Mouse (Mus musculus) brown adipose tissue, adult 24 weeks (tissue): ENCODE measurements around the gene Snx20. TPM values are rescaled to one million over a fixed set of nuclear protein-coding genes. Genes with fewer than 3 reads are reported as not detected.

Experiments
- H3K27ac ChIP-seq: fragments of 200-500 bp; replicated peaks from 2 replicates; pipeline ENCODE4 v1.5.1; 2012; ENCODE audit warnings: low read depth, mild to moderate bottlenecking, low read length
- H3K4me1 ChIP-seq: fragments of 200-500 bp; 2 replicates; pipeline ENCODE4 v1.6.1; 2012; ENCODE audit warnings: low read length, mixed read lengths; ENCODE audit not compliant: control insufficient read depth, insufficient read depth, insufficient read length
- H3K4me3 ChIP-seq: fragments of 200-500 bp; 2 replicates; pipeline ENCODE4 v1.5.1; 2012; ENCODE audit warnings: low read depth, mild to moderate bottlenecking, low read length, moderate library complexity; ENCODE audit not compliant: insufficient read depth
- polyA plus RNA-seq: library from polyadenylated mRNA; stranded (reverse); fragments of >200 nt; gene quantifications from 2 replicates; pipeline ENCODE4 v1.2.4, GENCODE M21; 2012; ENCODE audit not compliant: missing spikeins, insufficient read depth, insufficient read length

The Snx20 gene
- polyA plus RNA-seq: 1.2 and 1.9 TPM in 2 replicates

DNA sequence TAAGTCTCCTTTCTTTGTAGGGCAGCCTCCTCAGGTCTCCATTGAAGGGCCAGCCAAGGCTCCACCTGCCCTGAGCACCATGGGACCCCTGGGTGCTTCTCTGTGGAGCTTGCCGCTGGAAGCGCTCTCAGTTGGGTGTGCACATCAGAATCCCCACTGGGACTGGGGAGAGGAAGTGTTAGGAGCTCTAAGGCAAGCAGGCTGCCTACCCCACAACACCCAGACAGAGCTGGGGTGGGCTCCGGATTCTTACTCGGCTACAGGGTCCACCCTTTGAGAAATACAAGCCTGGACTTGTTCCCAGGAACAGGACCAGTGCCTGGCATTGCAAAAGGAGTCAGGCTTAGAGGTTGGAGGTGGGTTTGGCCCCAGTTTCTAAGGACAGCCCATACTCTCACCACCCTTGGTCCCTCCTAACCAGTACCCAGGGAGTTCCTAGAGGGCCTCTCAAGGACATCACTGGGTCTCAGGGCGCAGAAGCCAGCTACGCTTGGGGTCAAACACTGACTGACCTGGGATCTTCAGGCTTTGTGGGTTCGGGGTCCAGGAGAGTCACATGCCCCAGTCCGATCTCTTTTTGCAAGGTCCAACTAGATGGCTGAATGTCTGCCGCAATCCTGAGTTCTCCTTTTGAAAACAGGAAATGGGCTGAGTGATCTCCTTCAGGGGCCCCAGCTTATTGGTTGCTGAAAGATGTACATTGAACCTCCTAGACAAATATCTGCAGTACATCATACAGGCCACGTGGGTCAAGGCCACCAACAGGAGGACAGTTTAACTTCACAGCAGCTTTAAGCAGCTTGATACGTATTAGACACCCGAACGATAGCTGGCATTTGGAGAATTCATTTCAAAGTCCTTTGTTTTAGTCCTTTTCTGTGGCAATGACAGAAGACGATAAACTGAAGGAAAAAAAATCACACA lies at the start of gene Snx20:
TSS of gene Snx20 (minus strand) at position 655 of the 924 bp plus-strand sequence.
- peak within 1 kb of the TSS; percentile 76 for H3K27ac ChIP-seq
- H3K4me3 ChIP-seq: peak within 1 kb of the TSS; percentile 57

DNA sequence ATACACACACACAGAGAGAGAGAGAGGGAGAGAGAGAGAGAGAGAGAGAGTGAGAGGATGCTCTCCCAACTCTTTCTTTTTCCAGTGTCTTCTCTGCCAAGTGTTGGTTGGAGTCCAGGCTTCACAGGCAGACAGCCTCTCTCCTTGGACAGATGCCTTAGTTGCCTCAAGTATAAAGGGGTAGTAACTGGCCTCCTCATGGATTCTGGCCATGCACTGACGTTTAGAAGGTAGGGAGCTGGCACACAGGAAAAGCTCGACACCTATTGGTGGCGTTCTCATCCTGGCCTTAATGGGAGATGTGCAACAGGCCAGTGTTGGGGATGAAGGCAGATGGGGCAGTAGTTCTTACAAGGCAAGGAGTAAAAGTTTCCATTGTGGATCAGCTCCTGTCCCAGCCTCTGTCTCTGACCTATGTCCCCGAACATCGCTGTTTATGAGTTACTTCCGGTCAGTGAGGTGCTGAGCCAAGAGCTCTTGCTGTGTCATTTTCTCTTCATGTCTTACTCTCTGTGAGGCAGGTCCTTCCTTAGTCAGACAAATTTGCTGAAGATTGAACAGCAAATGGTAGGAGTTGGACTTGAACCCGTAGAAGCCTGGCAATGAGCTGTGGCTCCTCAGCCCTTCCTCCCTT lies 47.8 kb upstream of the Snx20 start:
- Histone ChIP-seq H3K4me3 (no peak overlapping the region), H3K27ac (no peak overlapping the region), H3K4me1 (no peaks in the 10 kb centered on the region)

More for the DNA sequence above, at the start of gene Snx20:
- H3K4me1 ChIP-seq: peaks cover 20% of the 10 kb centered on the region

DNA sequence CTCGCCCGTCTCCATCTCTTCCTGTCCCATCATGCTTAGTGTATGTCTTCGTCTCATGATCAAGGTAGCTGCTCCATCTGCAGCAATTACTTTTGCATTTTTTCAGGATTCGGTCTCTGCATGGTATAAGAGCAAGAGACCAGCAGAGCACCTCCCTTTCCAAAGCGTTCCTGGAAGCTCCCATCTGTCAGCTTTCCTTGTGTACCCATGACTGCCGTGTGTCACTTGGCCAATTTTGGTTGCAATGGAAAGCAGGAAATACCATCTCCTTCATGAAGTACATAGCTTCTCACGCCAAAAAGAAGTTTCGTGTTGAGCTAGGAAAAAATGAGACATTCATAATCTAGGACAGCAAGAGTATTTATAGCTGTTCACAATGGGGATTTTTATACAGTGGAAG lies 45.1 kb upstream of the Snx20 start:
- no peak overlapping the region for H3K4me3 ChIP-seq
- H3K4me1 ChIP-seq: no peaks in the 10 kb centered on the region
- H3K27ac ChIP-seq: no peak overlapping the region

DNA sequence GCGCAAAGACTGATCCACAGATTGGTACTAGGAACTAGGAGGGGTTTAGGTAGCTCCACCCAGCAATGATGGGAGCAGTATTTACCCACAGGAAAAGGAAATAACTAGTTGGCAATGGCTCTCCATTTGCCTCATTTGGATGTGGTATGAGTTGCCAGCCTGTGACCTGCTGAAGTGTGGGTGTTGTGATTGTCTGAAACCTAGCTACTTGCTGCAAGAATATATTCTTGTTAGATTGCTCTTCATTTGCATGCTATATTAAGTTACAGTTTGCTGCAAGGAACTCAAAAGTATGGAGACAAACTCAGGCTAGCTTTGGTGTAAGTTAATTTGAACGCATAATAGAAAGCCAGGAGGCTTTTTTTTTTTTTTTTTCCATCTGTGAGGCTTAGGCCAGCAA lies 44.6 kb upstream of the Snx20 start:
- Histone ChIP-seq H3K4me1 (no peaks in the 10 kb centered on the region), H3K4me3 (no peak overlapping the region), H3K27ac (no peak overlapping the region)

DNA sequence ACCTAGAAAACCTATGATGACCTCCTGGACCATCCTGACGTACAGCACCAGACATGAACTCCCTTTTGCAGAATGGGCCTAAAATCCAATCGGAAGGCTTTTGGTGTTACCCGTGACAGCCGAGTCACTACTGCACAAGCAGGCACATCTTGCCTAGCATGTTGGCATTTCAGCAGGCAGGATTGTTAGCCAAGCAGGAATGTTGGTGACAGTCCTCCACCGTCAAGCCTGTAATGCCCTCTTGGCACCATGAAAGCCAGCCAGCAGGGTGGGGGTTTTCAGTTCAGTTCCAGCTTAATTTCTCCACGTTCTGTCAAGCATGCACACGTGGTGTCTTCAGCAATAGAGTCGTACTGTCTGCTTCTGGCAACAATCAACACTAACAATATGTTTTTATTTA lies 41.1 kb upstream of the Snx20 start:
- Histone ChIP-seq H3K27ac (no peak overlapping the region), H3K4me1 (no peaks in the 10 kb centered on the region), H3K4me3 (no peak overlapping the region)

DNA sequence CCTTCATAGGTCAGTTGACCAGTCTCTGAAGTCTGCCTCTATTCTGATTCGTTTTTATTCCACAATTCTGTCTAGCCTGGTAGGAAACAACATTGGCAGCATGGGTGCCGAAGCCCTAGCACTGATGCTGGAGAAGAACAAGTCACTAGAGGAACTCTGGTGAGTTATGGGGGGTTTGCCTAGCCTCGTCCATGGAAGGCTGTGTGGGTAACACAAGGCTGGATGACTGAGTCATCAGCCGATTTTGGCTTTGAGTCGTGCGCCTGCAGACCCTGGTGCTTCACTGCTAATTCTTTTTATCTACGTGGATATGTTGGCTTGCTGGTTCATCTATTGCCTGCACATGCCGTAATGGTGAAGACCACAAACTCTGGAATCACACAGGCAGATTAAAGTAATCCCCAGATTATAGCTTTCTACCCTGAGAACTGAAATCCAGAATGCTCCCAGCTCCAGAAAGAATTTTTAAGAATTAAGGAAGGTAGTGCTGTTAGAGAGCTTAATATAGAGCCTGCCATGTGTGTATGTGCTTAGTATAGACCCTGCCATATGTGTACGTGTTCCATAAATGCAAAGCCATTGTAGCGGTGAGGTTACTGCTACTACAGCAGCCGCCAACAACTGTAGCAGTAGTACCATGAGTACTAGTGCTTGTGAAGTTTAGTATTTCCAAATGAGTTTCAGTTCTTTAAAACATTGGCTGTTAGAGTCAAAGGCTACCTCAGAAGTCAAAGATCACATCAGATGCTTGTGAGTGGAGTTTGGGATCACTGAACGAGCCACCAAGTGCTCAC lies 39.6 kb upstream of the Snx20 start:
- H3K27ac ChIP-seq: no peak overlapping the region
- no peak overlapping the region for H3K4me3 ChIP-seq
- H3K4me1 ChIP-seq: no peaks in the 10 kb centered on the region

DNA sequence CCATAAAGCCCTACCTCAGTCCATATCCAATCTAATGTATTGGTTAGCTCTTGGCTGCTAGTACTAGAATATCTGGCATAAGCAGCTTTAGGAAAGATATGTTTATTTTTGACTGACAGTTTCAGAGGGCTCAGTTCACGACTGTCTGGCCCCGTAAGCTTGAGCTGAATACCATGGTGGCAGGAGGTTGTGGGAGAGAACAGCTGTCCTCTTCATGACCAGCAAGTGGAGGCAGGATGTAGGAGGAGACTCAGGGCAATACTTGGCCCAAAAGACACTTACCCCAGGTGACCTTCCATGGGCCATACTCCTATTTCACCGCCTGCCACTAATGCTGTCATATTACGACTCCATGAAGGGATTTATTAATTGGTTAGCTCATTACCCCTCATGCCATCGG lies 37.9 kb upstream of the Snx20 start:
- no peak overlapping the region for H3K4me3 ChIP-seq
- no peak overlapping the region for H3K27ac ChIP-seq
- H3K4me1 ChIP-seq: no peaks in the 10 kb centered on the region

DNA sequence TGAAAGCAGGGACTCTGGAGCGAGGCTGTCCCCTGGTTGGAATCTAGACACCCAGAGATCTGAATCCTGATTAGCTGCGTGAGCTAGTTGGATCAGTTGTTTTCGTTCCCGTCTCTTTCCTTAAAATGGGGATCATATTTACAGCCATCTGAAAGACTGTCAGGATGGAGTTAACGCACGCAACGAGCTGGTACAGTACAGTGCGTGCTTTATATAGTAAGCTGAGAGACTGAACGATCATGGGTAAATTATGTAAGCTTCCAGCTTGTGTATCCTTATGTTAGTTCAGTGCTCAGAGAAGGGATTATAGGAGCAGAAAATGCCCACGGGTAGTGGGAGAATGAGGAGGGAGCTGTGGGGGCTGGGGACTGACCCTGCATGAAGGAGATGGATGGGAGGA lies 35.6 kb upstream of the Snx20 start:
- no peaks in the 10 kb centered on the region for H3K4me1 ChIP-seq
- H3K27ac ChIP-seq: no peak overlapping the region

DNA sequence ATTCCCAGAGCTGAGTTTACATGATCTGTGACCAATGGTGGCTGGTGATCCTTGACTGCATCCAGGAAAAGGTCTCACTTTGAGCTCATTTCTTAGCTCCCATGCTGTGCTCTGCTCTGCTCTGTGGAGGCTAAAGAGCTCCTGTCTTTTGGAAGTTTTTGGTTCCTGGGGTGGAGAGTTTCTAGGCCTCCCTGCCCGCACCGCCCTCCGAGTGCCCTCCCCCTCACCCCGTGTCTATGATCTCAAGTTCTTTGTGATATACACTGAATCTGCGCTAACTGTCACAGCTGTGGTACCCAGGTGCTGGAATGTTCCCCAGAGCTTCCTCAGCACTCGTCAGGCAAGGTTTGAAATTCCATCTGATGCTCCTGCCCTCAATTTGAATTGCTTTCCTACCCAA lies 34.9 kb upstream of the Snx20 start:
- H3K4me1 ChIP-seq: no peaks in the 10 kb centered on the region
- no peak overlapping the region for H3K4me3 ChIP-seq
- no peak overlapping the region for H3K27ac ChIP-seq

More for the DNA sequence above, 35.6 kb upstream of the Snx20 start:
- H3K4me3 ChIP-seq: no peak overlapping the region

DNA sequence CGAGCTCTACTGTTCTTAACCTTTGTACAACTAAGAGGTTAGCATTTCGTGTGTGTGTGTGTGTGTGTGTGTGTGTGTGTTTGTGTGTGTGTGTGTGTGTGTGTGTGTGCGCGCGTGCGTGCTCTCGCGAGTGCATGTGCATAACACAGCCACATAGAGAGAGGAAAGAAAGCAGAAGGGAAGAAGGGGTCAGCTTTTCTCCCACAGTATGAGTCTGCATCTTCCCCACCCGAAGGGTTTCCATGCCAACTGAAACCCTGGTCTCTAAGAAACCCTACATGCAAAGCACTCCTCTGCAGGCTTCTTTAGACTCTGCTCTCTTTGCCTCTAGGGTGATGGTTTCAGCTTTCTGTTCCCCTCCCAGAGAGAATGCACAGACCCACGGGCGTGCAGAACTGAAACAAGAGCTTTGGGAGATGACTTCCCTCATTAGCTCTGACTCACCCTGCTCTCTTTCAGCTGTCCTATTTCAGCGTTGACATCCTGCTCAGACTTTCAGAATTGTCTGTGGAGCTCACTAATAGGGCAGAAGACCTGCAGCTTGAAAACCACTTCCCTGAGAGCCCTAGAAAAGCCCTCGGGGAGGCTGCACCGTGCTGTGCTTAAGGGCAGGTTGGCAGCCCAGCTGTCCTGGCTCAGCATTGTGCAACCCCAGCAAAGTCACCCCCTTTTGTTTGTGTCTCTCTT lies 32.6 kb upstream of the Snx20 start:
- H3K4me1 ChIP-seq: no peaks in the 10 kb centered on the region
- H3K4me3 ChIP-seq: no peak overlapping the region
- H3K27ac ChIP-seq: 0 out of 2 replicates have a peak overlapping the region, but pooled peaks have one; percentile 32

DNA sequence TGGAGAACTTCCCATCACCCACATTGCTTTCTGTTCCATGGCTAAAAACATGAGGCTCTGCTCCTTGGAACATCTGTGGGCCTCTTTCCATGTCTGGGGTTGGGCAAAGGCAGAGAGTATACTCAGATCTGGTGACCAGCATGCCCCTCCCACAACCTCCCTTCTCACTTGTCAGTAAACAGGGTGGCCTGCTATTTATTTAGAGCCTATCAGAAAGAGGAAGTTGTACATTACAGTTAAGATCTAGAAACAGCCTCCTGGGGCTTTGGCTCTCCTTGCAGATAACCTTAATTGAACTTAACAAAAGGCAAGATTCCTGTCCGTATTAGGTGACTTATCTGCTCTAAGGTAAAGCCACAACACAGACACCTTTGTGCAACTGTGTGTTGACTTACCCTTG lies 30.5 kb upstream of the Snx20 start:
- Histone ChIP-seq H3K4me3 (no peak overlapping the region), H3K4me1 (no peaks in the 10 kb centered on the region), H3K27ac (0 out of 2 replicates have a peak overlapping the region, but pooled peaks have one; percentile 29)

DNA sequence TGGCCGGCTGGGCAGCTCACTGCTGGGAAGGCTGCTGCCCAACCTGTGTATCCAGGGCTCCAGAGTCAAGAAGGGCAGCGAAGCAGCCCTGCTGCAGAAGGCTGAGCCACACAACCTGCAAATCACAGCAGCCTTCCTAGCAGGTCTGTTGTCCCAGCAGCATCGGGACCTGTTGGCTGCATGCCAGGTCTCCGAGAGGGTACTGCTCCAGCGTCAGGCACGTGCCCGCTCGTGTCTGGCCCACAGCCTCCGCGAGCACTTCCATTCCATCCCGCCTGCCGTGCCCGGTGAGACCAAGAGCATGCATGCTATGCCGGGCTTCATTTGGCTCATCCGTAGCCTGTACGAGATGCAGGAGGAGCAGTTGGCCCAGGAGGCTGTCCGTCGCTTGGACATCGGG lies 29.0 kb upstream of the Snx20 start:
- Histone ChIP-seq H3K4me3 (no peak overlapping the region), H3K27ac (no peak overlapping the region), H3K4me1 (no peaks in the 10 kb centered on the region)

DNA sequence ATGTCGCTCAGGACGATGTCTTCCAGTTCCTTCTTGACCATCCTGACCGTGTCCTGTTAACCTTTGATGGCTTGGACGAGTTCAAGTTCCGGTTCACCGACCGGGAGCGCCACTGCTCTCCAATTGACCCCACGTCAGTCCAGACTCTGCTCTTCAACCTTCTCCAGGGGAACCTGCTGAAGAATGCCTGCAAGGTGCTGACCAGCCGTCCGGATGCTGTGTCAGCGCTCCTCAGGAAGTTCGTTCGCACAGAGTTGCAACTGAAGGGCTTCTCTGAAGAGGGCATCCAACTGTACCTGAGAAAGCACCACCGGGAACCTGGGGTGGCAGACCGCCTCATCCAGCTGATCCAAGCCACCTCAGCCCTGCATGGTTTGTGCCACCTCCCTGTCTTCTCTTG lies 28.2 kb upstream of the Snx20 start:
- H3K4me1 ChIP-seq: no peaks in the 10 kb centered on the region
- H3K27ac ChIP-seq: no peak overlapping the region
- H3K4me3 ChIP-seq: no peak overlapping the region

DNA sequence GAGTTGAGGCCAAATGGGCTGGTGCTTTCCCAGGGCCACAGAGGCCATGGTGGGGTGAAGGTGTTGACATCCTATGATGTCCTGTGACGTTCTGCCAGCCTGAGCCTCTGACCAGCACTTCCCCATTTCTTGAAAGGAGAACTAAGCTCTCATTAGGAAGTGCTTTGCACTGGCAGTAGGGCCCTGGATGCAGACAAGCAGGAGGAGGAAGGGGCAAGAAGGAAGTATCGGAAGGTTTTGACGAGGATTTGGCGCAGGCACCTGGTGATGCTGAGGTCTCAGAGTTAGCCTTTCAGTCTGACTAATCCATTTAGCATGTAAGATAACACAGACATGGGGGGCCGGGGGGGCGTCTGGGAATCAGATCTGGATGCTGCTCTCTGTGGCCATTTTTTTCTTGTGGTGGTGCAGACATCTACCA lies 26.5 kb upstream of the Snx20 start:
- Histone ChIP-seq H3K4me3 (no peak overlapping the region), H3K4me1 (no peaks in the 10 kb centered on the region), H3K27ac (no peak overlapping the region)
